Mouse (Mus musculus) heart, adult 18-20 months (tissue): ENCODE data around the gene Cldn9. TPM values are rescaled to one million over a fixed set of nuclear protein-coding genes. Genes with fewer than 3 reads are reported as not detected.
A peak's percentile ranks its signal among the peaks of the same experiment; 100 is the strongest.

Experiments
- DNase-seq, 2 experiments: peaks; one replicate each; pipeline ENCODE4 v3.0.0; 2021 to 2022; ENCODE audit warnings: mixed read lengths in 1 of 2
- long read RNA-seq, 2 experiments: library from polyadenylated mRNA; stranded (forward); transcript quantifications; one replicate each; pipeline ENCODE4 v2.0.0; 2021
- total RNA-seq, 2 experiments: library from RNA; stranded (reverse); gene quantifications; 2 replicates each; pipeline ENCODE4 v1.2.3; 2021

Gene Cldn9
- not detected for total RNA-seq
- long read RNA-seq, experiment 1 = 0 reads
- long read RNA-seq, experiment 2 = 0 reads

DNA sequence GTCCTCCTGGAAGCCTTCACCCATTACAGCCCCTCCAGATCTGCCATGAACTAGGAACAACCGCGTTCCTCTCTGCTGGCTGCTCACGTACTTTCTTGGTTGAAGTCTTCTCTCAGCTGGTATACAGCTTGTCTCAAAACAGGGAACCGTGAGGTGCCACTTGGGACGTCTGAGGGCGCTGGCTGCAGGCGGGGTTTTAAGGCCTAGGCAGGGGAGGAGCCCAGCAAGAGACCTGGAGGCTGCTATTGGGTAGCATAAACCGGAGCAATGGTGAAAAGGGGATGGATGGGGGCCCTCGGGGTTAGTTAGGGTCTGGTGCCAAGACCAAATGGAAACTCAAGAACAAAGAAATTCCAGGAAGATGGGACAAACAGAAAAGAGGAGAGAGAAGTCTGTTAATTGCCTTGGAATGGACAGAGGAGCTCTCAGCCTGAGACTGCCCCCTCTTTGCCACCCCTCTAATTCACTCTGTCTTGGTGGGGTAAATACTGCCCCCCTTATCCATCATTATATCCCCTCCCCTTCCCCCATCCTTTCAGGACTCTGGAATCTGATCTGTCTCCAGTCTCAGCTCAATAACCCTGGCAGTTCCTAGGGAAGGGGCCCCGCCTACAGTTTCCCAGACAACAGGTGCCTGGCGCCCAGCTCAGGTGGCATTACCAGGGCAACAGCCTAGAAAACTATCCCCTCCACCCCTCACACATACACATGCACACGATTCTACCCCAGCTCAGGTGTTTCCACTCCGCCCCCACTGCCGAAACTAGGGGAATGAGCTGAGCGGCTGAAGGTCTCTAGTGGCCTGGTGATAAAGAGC, at the start of gene Cldn9:
Gene Cldn9, minus strand, starts transcription at position 171 of the 817 bp plus-strand sequence.
- DNase-seq = no peak

DNA sequence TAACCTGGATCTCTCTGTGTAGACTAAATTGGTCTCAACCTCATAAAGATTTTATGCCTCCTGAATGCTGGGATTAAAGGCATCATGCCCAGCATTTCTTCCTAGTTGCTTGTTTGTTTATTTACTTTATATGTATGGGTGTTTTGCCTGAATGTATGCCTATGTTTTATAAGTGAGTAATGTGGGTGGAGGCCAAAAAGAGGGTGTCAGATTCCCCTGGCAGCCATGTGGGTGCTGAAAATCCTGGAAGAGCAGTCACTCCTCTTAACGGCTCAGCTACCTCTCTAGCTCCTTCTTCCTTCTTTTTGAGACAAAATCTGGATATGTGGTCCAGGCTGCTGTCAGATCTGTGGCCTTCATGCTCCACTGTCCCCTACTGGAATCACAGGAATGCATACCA, 46.6 kb upstream of the Cldn9 start:
- no peak for DNase-seq

DNA sequence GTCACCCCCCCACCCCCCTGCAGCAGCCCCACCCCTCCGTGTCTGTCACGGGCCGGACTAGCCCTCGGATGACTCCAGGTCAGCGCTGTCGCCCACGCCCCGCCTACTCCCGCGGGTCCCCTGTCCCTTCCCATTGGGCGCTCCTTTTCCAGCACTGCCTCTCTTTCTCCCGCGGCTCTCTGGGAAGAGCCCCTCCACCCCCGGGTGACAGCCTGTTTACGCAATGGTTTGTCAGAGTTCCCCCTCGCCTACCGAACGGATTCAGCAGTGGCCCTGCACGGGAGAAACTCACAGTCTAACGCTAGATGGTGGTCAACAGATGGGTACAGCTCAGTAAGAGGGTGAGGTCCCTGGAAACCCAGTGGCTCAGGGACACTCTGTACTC, 42.9 kb upstream of the Cldn9 start:
- DNase-seq = peak; percentile 82 to 92

DNA sequence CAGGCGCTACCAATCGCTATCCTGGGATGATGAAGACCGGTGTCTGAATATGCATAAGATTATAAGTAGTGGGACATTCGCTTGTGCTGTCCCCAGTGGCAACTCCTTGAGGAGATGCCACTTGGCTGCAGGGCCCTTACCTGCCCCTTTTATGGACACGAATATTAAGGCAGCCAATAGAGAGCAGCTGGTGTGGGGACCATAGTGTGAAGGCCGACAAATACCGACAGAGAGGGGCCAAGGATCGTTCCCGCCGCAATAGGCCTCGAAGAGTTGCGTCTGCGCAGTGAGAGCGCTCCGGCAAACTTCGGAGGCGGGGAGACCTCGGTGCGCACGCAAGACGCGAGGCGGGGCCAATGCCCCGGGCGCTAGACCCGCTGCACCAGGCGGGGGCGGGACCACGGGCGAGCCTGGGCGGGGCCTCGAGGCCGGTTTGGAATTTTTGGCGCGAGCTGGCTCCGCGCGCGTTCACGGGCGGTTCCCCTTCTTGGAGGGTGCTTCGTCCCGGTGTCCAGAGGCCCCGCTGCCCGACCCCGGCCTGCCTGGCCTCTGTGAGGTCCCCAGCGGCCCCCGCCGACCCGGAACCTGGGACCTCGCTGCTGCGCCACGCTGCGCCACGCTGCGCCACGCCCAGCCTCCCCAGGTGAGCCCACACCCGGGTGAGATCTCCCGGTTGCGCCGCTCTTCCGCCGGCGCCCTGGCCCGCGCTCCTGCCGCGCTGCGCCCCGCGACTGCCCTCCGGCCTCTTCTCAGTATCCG, 42.4 kb upstream of the Cldn9 start, which contains the start of gene Pkmyt1:
Gene Pkmyt1, plus strand, starts transcription at position 338 of the 759 bp plus-strand sequence.
- peak; percentile 97 for DNase-seq

DNA sequence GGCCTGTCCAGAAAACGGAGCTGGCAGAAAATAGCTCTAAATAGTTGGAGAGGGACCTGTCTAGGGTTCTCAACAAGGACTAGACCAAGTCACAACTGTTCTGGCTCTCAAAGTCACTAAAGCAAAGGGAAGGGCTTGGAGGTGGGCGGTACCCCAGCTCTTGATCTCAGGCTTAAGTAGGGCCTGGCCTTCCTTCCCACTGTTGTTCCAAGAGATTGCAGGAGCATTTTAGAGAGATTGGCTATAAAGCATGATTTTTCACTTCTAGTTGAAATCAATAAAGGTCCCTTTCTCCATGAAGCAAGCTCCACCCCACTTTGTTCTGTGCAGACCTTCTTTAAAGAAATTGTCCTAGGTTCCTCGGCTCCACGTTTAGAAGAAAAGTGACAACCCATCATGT, 41.7 kb upstream of the Cldn9 start:
- no peak for DNase-seq

DNA sequence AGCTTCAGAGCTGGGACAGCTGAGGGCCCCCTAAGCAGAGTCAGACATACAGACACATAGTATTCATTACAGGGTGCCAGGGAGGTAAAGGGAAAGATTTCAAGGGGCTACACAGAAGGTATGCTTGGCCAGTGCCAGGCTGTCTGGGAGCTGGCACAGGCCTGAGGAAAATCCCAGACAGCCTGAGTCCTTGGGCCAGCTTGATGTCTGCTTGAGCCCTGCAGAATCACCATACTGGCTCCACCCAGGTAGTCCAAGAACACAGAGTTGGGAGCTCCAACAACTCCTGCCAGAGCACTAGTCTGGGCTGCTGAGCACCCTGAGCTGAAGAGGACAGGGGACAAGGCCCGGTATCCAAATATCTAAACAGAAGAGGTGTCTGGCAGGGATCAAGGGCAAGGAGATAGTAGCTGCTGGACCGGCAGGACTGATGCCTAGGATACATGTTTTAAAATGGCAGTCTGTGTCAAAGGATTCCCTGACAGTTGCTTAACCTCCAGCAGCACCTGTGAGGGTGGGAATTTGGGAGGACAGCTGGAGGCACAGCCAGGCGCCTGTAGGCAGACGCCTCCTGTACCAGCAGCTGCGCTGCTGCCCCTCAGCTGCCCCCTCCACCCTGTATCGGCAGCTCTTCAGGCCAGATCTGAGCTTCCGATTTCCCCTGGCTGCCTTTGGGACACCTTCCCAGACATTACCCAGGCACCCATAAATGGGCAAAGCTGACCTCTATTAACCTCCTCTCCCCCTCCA, 38.7 kb upstream of the Cldn9 start, which contains the start of gene 1520401A03Rik:
Gene 1520401A03Rik, minus strand, starts transcription at position 408 of the 750 bp plus-strand sequence.
- DNase-seq = no peak

DNA sequence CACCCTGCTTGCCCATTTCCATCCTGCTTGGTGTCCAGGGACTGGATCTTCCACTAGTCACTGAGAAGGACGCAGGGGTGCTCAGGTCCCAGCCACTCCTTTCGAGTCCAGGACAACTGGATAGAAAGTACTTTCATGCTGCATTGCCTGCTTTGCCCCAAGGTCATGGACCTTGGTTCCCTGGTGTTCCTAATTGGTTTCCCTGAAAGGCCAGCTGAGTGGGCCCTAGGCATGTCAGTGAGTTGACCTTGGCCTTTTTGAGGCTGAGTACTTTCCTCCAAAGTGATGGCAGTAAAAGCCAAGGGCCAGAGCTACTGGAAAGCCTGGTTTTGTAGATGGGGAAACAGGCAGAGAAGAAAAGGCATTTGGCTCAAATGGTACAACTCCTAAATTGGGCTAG, 38.1 kb upstream of the Cldn9 start:
- DNase-seq = no peak

DNA sequence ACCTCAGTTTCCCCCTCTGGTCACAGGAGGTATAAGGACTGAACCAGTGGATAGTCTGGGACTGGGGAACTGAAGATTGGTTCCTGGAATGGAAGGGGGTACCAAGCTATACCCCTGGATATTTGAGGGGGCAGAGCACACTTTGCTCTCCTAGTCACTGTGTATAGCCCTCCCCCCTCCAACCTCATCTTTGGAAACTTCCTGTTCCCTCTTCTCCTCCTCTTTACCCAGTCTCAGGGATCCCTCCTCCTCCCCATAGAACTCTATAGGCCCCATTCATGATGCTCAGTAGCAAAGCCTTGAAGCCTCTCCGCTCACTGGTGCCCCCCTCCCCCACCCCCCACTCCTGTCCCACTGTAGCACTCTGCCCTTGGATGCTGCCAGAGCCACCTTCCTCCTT, 35.6 kb upstream of the Cldn9 start:
- DNase-seq = no peak

DNA sequence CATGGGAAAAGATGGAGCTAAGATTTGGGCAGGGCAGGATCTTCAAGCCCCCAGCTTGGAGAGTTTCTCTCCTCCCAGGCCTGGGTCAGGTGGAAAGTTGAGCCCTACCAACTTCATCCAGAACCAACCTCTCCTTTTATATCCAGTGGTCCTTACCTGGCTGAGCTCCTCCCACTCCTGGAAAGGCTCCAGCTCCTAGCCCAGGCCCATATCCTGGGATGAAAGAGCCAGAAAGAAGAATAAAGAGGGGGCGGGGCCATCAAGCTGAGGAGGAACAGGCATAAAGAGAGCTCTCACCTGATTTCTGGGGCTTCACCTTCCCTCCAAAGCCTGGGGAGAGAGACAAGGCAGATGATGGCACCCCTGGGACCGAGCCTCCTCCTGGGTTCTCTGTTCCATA, 33.2 kb upstream of the Cldn9 start:
- no peak for DNase-seq

DNA sequence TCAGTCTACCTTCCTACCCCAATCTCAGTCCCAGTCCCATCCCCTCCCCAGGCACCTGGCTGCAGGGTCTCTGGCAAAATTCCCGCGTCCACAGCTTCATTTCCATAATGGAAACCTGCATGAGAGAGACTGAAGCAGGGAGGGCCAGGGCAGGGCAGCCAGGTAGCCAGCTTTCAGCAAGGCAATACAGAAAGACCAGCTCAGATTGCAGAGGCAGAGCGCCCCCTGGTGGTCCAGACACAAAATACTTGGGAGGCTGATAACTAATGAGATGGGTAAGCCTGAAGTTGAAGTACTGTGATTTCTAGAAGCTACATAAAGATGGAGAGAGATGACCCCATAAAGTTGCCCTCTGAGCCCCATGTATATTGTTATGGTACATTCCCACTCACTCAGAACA, 22.4 kb upstream of the Cldn9 start:
- DNase-seq = peak; percentile 58 to 82

DNA sequence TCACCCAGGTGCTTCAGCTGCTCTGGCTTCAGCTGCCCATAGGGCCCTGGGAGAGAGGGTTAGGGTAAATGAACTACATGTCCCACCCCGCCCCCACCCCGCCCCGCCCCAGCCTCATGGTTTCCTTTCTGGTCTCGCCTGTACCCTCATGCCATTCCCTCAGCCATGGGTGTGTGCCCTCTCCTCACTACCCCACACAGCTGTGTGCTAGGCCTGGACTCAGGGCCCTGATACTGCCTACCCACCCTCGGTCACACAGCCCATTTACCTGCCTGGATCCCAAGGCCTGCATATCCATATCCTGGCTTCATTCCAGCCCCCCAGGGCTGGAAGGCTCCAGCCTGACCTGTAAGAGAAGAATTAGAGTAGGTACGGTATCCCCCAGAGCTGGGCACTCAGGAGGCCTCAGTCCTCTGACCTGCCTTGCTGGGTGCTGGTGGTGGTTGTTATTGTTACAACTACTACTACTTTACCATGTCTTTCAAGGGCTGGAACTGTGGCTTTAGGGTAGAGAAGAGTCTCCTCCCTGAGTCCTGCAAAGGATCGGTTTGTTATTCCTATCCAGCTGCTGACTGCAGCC, 21.8 kb upstream of the Cldn9 start:
- no peak for DNase-seq

DNA sequence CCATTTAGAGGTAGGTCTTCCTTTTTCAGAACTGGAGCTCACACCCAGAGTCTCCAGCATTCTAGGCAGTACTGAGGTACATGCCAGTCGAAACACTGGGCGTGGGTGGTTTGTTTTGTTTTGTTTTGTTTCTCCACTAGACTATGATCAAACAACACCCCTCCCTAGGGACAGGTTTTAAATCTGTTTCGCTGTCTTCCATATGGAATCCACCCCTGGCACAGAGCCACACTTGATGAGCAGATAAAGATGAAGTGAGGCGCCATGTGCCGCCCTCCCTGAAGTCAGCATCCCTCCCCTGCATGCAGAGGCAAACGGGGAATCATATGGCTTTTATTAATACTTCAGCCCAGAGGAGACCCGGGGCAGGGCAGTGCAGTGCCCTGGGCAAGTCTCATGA, 20.9 kb upstream of the Cldn9 start:
- no peak for DNase-seq

DNA sequence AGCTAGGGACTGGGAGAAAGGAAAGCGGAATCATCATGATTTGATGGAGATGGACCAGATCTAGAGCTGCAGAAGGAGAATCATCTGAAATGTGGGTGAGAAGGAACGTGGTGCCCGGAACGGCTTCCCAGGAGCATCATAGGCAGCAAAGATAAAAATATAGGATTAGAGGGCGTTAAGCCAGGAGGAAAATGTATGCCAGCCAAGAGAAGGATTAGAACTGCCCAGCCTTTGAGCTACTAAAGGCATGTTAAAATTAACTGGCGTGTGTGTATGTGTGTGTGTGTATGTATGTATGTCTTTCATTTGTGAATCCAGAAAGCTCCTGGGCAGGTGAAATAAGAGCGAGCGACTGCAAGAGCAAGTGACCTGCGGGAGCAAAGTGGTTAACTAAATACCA, 19.5 kb upstream of the Cldn9 start:
- no peak for DNase-seq

DNA sequence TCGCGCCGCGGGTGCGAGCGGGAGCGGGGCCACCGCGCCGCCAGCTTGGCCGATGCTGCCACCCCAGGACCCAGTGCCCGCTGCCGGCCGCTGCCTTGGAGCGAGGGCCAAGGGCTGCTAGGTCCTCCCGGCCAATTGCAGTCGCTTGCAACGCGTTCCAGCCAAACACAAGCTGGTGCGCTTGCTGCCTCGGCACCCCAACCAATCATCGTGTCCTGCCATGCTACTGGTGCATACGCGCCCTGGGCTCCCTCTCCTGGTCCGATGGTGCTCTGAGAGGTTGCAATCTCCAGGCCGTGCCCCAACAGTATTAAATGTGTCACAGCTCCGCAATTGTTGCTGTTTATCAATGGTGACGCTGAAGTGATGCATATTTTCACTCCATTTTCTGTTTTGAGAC, 16.3 kb upstream of the Cldn9 start:
- DNase-seq = peak; percentile 92 to 94

DNA sequence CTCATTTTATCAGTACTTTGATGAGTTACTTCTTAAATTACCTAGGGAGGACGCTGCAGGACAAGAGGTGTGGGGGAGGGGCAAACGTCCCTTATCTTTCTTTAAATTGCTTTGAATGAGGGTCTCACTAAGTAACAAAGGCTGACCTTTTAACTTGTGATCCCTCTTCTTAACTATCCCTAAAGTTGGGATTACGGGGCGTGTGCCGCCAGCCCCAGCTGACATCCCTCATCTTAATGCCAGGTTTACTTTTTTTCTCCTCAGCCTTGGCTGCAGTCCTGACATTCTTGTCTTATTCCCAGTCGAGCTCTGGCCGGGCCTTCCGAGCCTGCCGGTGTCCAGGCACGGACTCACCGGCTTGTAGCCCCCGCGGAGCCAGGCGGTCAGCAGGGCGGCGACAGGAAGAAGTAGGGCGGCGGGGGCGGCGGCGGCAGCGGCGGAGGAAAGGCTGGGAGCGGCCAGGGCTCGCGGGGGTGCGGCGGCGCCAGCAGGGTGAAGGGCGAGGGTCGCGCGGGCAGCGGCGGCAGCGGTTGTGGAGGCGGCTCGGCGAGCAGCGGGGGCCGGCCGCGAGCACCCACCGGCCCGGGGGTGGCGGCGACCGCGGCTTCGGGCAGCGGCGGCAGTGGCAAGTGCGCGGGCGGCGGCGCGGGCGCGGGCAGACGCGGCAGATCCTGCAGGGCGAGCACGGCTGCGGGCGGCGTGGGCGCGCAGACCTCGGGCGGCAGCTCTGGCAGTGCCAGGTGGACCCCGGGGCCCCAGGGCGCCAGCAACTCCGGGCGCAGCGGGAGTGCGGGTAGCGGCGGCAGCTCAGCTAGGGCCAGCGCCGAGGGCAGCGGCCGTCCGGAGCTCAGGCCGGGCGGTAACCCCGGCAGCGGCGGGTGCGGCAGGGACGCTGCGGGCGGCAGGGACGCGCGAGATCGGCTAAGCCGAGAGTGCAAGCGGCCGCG, 15.6 kb upstream of the Cldn9 start:
- peak; percentile 66 to 79 for DNase-seq

DNA sequence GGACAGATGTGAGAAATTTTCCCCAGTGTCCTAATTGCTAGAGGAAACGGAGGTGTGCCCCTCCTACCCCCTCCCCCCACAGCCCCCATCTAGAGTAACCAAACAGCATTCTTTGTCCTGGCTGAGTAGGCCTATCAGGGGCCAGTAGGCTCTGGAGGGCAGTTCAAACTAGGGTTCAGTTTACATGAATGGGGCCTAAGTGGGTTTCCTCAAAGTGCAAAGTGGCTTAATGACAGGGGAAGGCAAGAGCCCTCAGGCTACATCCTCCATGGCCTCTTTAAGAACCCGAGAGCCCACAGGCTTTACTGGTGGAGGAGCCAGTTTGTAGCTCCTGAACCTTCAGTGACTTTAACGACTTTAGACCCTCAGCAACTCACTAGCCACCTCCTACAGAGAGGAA, 12.0 kb upstream of the Cldn9 start:
- DNase-seq = no peak

DNA sequence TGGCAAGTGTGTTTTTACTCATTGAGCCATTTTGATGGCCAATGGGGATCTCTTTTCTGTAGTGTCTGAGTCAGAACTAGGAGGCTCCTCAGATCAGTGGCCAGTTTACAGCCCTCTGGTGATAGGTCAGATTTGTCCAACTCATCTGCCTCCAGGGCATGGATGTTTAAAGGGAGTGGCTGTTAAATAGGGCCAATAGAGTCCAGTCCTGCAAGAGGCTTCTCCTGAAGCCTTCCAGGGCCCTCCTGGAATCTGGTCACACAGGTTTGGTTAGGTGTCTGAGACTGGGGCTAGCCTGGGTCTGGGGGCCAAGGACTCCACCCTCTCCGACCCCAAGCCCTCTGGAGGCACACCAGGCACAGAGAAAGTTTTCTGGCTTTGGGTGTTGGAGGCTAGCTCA, 10.7 kb upstream of the Cldn9 start:
- no peak for DNase-seq

DNA sequence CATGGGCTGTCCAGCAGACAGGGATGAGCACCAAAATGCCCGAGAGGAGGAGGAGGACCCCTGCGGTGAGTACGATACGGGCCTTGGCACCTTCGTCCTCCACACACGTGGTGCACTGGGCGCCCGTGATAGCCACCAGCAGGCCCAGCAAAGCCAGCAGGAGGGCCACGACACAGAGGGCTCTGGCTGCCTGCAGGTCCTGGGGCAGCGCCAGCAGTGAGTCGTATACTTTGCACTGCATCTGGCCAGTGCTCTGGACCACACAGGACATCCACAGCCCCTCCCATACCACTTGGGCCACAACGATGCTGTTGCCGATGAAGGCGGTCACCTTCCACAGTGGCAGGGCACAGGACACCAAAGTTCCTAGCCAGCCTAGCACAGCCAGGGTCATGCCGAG, 600 bp downstream of the Cldn9 start:
- no peak for DNase-seq

DNA sequence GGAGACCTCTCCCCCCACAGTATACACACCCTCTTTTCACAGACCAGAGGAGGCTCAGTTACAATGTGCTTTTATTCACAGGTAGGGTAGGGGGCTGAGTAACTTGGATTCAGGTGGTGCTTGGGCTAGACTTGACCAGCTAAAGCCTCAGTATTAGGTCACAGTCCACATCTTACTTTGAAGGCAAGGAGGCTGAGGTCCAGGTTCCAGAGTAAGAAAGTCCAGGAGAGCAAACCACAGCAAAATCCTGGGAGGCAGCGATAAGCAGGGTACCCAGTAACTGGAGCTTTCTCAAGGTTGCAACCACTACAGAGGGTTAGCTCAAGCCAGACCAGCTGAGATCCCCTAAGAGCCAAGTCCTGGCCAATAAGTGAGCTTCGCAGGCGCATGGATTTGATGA, 1.3 kb downstream of the Cldn9 start:
- no peak for DNase-seq

DNA sequence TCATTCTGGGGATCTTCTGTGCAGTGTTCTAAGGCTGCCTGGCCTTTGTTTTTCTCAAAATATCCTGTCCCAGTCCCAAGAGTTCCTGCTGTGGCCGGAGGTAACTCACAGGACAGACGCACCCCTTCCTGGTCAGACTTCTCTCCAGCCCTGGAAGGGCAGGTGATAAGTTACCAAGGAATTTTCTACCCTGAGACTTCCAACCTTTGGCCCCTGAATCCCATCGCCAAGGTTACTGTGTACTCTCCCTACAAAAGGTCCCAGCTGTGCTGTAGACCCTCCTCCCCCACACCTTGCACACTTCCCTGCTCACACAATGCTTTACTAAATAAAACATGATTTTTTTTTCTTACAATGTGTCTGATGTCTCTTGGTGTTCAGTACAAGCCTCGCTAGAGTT, 1.7 kb downstream of the Cldn9 start:
- DNase-seq = no peak

DNA sequence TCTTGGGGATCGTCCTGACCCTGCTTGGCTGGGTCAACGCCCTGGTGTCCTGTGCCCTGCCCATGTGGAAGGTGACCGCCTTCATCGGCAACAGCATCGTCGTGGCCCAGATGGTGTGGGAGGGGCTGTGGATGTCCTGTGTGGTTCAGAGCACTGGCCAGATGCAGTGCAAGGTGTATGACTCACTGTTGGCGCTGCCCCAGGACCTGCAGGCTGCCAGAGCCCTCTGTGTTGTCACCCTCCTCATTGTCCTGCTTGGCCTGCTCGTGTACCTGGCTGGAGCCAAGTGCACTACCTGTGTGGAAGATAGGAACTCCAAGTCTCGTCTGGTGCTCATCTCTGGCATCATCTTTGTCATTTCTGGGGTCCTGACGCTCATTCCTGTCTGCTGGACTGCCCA, 2.7 kb downstream of the Cldn9 start:
- DNase-seq = no peak
